Mouse (Mus musculus) testis, adult 2 months (tissue): Measurements from ENCODE around the gene Pgghg. TPM values are rescaled to one million over a fixed set of nuclear protein-coding genes. Genes with fewer than 3 reads are reported as not detected.

Experiments
- H3K27ac ChIP-seq: fragments of 200-500 bp; 2 replicates; pipeline ENCODE4 v1.5.1; 2012; ENCODE audit warnings: low read depth, low read length; ENCODE audit not compliant: control insufficient read depth, insufficient read depth
- H3K27me3 ChIP-seq: fragments of 200-500 bp; 2 replicates; pipeline ENCODE4 v1.6.1; 2012; ENCODE audit warnings: mild to moderate bottlenecking, low read length, moderate library complexity; ENCODE audit not compliant: control insufficient read depth, insufficient read depth
- H3K36me3 ChIP-seq: fragments of 200-500 bp; 2 replicates; pipeline ENCODE4 v1.6.1; 2012; ENCODE audit warnings: mild to moderate bottlenecking, low read length; ENCODE audit not compliant: control insufficient read depth, insufficient read depth
- H3K4me1 ChIP-seq: fragments of 200-500 bp; 2 replicates; pipeline ENCODE4 v1.6.1; 2012; ENCODE audit warnings: low read length; ENCODE audit not compliant: control insufficient read depth, insufficient read depth
- H3K4me3 ChIP-seq: fragments of 200-500 bp; 2 replicates; pipeline ENCODE4 v1.5.1; 2012; ENCODE audit warnings: low read depth, mild to moderate bottlenecking, low read length, moderate library complexity, mixed read lengths; ENCODE audit not compliant: control insufficient read depth
- CTCF ChIP-seq: fragments of 200-500 bp; IDR thresholded peaks from 2 replicates; pipeline ENCODE4 v1.5.1; 2012; ENCODE audit warnings: low read depth, mild to moderate bottlenecking, inconsistent platforms, low read length, moderate library complexity; ENCODE audit not compliant: control insufficient read depth, insufficient read depth, insufficient replicate concordance
- POLR2A ChIP-seq: fragments of 200-500 bp; IDR thresholded peaks from 2 replicates; pipeline ENCODE4 v1.6.1; 2012; ENCODE audit warnings: low read depth, mild to moderate bottlenecking, inconsistent platforms, low read length, moderate library complexity; ENCODE audit not compliant: control insufficient read depth
- polyA plus RNA-seq: library from polyadenylated mRNA; depleted of rRNA; stranded (reverse); fragments of >200 nt; gene quantifications from 2 replicates; pipeline ENCODE4 v1.2.3, GENCODE M21; 2012

Pgghg gene
- polyA plus RNA-seq, 1 experiment = 2.0 TPM

GRCm38 (mm10) chr7:140914031-140914690 is 27.0 kb upstream of the Pgghg start:
- Histone ChIP-seq H3K4me3 (no peak overlapping the region), H3K27me3 (no peaks in the 10 kb centered on the region), H3K27ac (no peak overlapping the region), H3K4me1 (peaks cover 2% of the 10 kb centered on the region; the same call in 1 of the 2 replicates), H3K36me3 (no peaks in the 10 kb centered on the region)
- TF ChIP-seq CTCF = no peak
- no peak for TF ChIP-seq POLR2A

- no peaks in the 10 kb centered on the region for H3K36me3 ChIP-seq
- no peak overlapping the region for H3K27ac ChIP-seq
- H3K27me3 ChIP-seq = no peaks in the 10 kb centered on the region; the same call in 1 of the 2 replicates
- TF ChIP-seq POLR2A = no peak
- TF ChIP-seq CTCF = no peak
- no peak overlapping the region for H3K4me3 ChIP-seq
- H3K4me1 ChIP-seq = peaks cover 3% of the 10 kb centered on the region
These were observed 21.3 kb upstream of the Pgghg start for GRCm38 (mm10) chr7:140919911-140920310.

DNA sequence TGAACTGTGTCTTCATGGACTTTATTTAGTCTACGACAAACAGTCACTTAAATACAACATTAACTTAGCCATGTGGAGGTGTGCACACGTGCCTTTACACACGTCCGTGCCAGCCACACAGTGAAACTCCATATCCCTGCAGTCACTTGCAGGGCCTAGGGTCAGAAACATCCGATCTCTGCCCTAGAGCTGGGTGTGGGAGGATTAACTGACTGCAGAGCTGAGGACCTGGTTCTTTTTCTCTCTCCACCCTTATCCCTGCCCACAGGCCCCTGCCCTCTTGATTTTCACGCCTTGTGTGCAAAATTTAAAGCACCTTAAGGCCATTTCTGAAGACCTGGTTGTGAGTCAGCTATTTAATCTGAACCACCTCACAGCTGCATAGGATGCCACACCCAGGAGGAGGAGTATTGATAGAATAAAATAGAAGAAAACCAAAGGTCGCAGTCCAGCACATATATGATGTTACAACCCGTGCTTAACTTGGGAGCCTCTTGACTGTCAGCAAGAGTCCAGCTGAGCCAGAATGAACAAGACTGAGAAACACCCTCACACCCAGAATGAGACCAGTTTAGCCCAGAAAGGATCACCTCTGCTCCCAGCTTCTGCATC is 20.7 kb upstream of the Pgghg start, which contains the start of gene Nlrp6:
Gene Nlrp6 (plus strand): TSS at position 485 of the 612 bp plus-strand sequence.
- peaks cover 3% of the 10 kb centered on the region for H3K4me1 ChIP-seq
- no peak within 1 kb of the TSS for H3K4me3 ChIP-seq
- no peak within 1 kb of the TSS for H3K27ac ChIP-seq
- no peaks in the 10 kb centered on the region; the same call in 1 of the 2 replicates for H3K27me3 ChIP-seq
- H3K36me3 ChIP-seq = no peaks in the 10 kb centered on the region
- TF ChIP-seq POLR2A = no peak

DNA sequence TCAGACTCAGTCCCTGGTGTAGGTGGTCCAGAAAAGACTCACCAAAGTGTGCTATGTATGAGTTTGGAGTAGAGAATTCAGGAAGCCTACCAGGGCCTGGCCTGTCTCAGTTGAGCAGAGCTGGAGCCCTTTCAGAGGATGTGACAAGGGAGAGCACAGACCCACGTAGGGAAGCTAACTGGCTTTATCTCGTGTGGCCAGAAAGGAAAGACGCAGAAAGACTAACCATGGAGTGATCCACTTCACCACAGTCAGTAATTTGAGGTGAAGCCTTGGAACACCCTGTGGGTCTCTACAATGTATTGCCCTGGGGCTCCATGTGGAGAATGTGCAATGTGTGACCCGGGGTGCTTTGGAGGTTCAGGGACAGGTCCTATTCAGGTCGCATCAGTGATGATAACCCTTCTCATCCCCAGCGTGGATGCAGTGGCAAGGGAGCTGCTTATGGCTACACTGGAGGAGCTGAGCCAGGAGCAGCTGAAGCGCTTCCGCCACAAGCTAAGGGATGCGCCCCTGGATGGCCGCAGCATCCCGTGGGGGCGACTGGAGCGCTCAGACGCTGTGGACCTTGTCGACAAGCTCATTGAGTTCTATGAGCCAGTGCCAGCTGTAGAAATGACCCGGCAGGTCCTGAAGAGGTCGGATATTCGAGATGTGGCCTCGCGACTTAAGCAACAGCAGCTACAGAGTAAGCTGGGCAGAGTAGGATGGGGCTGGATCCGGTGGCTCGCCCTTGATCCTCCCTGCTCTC is 19.8 kb upstream of the Pgghg start:
- H3K36me3 ChIP-seq = no peaks in the 10 kb centered on the region
- H3K4me3 ChIP-seq = no peak overlapping the region
- H3K27ac ChIP-seq = no peak overlapping the region
- H3K27me3 ChIP-seq = no peaks in the 10 kb centered on the region; the same call in 1 of the 2 replicates
- TF ChIP-seq POLR2A (no peak), CTCF (no peak)
- H3K4me1 ChIP-seq = peaks cover 3% of the 10 kb centered on the region

- H3K27me3 ChIP-seq = no peaks in the 10 kb centered on the region; the same call in 1 of the 2 replicates
- no peak for TF ChIP-seq CTCF
- TF ChIP-seq POLR2A = no peak
- no peaks in the 10 kb centered on the region for H3K36me3 ChIP-seq
- H3K4me1 ChIP-seq = peaks cover 3% of the 10 kb centered on the region
- H3K27ac ChIP-seq = no peak overlapping the region
- H3K4me3 ChIP-seq = peak overlapping the region; percentile 25; the same call in 1 of the 2 replicates
These were observed 18.7 kb upstream of the Pgghg start for GRCm38 (mm10) chr7:140922398-140923069.

DNA sequence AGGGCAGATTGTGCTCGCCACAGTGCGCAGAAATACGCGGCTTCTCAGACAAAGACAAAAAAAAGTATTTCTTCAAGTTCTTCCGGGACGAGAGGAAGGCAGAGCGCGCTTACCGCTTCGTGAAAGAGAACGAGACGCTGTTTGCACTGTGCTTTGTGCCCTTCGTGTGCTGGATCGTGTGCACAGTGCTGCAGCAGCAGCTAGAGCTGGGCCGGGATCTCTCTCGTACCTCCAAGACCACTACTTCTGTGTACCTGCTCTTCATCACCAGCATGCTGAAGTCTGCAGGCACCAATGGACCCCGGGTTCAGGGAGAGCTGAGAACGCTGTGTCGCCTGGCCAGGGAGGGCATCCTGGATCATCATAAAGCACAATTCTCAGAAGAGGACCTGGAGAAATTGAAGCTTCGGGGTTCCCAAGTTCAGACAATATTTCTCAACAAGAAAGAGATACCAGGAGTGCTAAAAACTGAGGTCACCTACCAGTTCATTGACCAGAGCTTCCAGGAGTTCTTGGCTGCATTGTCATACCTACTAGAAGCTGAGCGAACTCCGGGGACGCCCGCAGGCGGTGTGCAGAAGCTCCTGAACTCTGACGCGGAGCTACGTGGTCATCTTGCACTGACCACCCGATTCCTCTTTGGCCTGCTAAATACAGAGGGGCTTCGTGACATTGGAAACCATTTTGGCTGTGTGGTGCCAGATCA is 18.0 kb upstream of the Pgghg start:
- H3K36me3 ChIP-seq = no peaks in the 10 kb centered on the region
- no peak overlapping the region for H3K4me3 ChIP-seq
- H3K27me3 ChIP-seq = no peaks in the 10 kb centered on the region; the same call in 1 of the 2 replicates
- TF ChIP-seq CTCF (no peak), POLR2A (no peak)
- peaks cover 3% of the 10 kb centered on the region for H3K4me1 ChIP-seq
- no peak overlapping the region for H3K27ac ChIP-seq
